Mouse (Mus musculus): ENCODE results near the gene Prrc2a. TPM values are rescaled to one million over a fixed set of nuclear protein-coding genes. Genes with fewer than 3 reads are reported as not detected.

The Prrc2a gene
- polyA plus RNA-seq, 1 experiment from 2014 or later, result 139 TPM

Other genes with a start within 250 kb of the Prrc2a start
- gene Neu1, start 233.6 kb downstream of the Prrc2a start, polyA plus RNA-seq (2014; fragmentation: Illumina TruSeq; extraction: RNeasy Lipid Tissue Mini Kit (QIAGEN cat#74804); ENCODE audit: low read depth, low replicate concordance), result 18.6 TPM
- gene Hspa1b, start 205.7 kb downstream of the Prrc2a start, polyA plus RNA-seq (2014; fragmentation: Illumina TruSeq; extraction: RNeasy Lipid Tissue Mini Kit (QIAGEN cat#74804); ENCODE audit: low read depth, low replicate concordance), result 7.8 TPM
- gene Gm20481, start 195.0 kb downstream of the Prrc2a start, polyA plus RNA-seq (2014; fragmentation: Illumina TruSeq; extraction: RNeasy Lipid Tissue Mini Kit (QIAGEN cat#74804); ENCODE audit: low read depth, low replicate concordance), result not detected
- gene Hspa1a, start 192.7 kb downstream of the Prrc2a start, polyA plus RNA-seq (2014; fragmentation: Illumina TruSeq; extraction: RNeasy Lipid Tissue Mini Kit (QIAGEN cat#74804); ENCODE audit: low read depth, low replicate concordance), result 10.2 TPM
- gene Hspa1l, start 192.2 kb downstream of the Prrc2a start, polyA plus RNA-seq (2014; fragmentation: Illumina TruSeq; extraction: RNeasy Lipid Tissue Mini Kit (QIAGEN cat#74804); ENCODE audit: low read depth, low replicate concordance), result 9.2 TPM
- gene Lsm2, start 183.0 kb downstream of the Prrc2a start, polyA plus RNA-seq (2014; fragmentation: Illumina TruSeq; extraction: RNeasy Lipid Tissue Mini Kit (QIAGEN cat#74804); ENCODE audit: low read depth, low replicate concordance), result 17.0 TPM
- gene Vars, start 163.9 kb downstream of the Prrc2a start, polyA plus RNA-seq (2014; fragmentation: Illumina TruSeq; extraction: RNeasy Lipid Tissue Mini Kit (QIAGEN cat#74804); ENCODE audit: low read depth, low replicate concordance), result 20.7 TPM
- gene Vwa7, start 148.3 kb downstream of the Prrc2a start, polyA plus RNA-seq (2014; fragmentation: Illumina TruSeq; extraction: RNeasy Lipid Tissue Mini Kit (QIAGEN cat#74804); ENCODE audit: low read depth, low replicate concordance), result 6.5 TPM
- gene Sapcd1, start 136.9 kb downstream of the Prrc2a start, polyA plus RNA-seq (2014; fragmentation: Illumina TruSeq; extraction: RNeasy Lipid Tissue Mini Kit (QIAGEN cat#74804); ENCODE audit: low read depth, low replicate concordance), result 0.58 TPM
- gene Msh5, start 118.2 kb downstream of the Prrc2a start, polyA plus RNA-seq (2014; fragmentation: Illumina TruSeq; extraction: RNeasy Lipid Tissue Mini Kit (QIAGEN cat#74804); ENCODE audit: low read depth, low replicate concordance), result 0.55 TPM
- 50.4 TPM for gene Clic1, start 114.9 kb downstream of the Prrc2a start, polyA plus RNA-seq (2014; fragmentation: Illumina TruSeq; extraction: RNeasy Lipid Tissue Mini Kit (QIAGEN cat#74804); ENCODE audit: low read depth, low replicate concordance)
- gene Ddah2, start 105.9 kb downstream of the Prrc2a start, polyA plus RNA-seq (2014; fragmentation: Illumina TruSeq; extraction: RNeasy Lipid Tissue Mini Kit (QIAGEN cat#74804); ENCODE audit: low read depth, low replicate concordance), result 33.4 TPM
- not detected for gene Ly6g6c, start 99.5 kb downstream of the Prrc2a start, polyA plus RNA-seq (2014; fragmentation: Illumina TruSeq; extraction: RNeasy Lipid Tissue Mini Kit (QIAGEN cat#74804); ENCODE audit: low read depth, low replicate concordance)
- gene Mpig6b, start 98.7 kb downstream of the Prrc2a start, polyA plus RNA-seq (2014; fragmentation: Illumina TruSeq; extraction: RNeasy Lipid Tissue Mini Kit (QIAGEN cat#74804); ENCODE audit: low read depth, low replicate concordance), result not detected
- gene Ly6g6e, start 88.0 kb downstream of the Prrc2a start, polyA plus RNA-seq (2014; fragmentation: Illumina TruSeq; extraction: RNeasy Lipid Tissue Mini Kit (QIAGEN cat#74804); ENCODE audit: low read depth, low replicate concordance), result not detected
- not detected for gene Ly6g6d, start 86.8 kb downstream of the Prrc2a start, polyA plus RNA-seq (2014; fragmentation: Illumina TruSeq; extraction: RNeasy Lipid Tissue Mini Kit (QIAGEN cat#74804); ENCODE audit: low read depth, low replicate concordance)
- not detected for gene Ly6g6f, start 79.3 kb downstream of the Prrc2a start, polyA plus RNA-seq (2014; fragmentation: Illumina TruSeq; extraction: RNeasy Lipid Tissue Mini Kit (QIAGEN cat#74804); ENCODE audit: low read depth, low replicate concordance)
- 72.3 TPM for gene Abhd16a, start 75.6 kb downstream of the Prrc2a start, polyA plus RNA-seq (2014; fragmentation: Illumina TruSeq; extraction: RNeasy Lipid Tissue Mini Kit (QIAGEN cat#74804); ENCODE audit: low read depth, low replicate concordance)
- not detected for gene Ly6g5c, start 56.6 kb downstream of the Prrc2a start, polyA plus RNA-seq (2014; fragmentation: Illumina TruSeq; extraction: RNeasy Lipid Tissue Mini Kit (QIAGEN cat#74804); ENCODE audit: low read depth, low replicate concordance)
- gene Ly6g5b, start 49.5 kb downstream of the Prrc2a start, polyA plus RNA-seq (2014; fragmentation: Illumina TruSeq; extraction: RNeasy Lipid Tissue Mini Kit (QIAGEN cat#74804); ENCODE audit: low read depth, low replicate concordance), result 0.39 TPM
- 17.0 TPM for gene Gpank1, start 43.4 kb downstream of the Prrc2a start, polyA plus RNA-seq (2014; fragmentation: Illumina TruSeq; extraction: RNeasy Lipid Tissue Mini Kit (QIAGEN cat#74804); ENCODE audit: low read depth, low replicate concordance)
- 145 TPM for gene Csnk2b, start 42.8 kb downstream of the Prrc2a start, polyA plus RNA-seq (2014; fragmentation: Illumina TruSeq; extraction: RNeasy Lipid Tissue Mini Kit (QIAGEN cat#74804); ENCODE audit: low read depth, low replicate concordance)
- gene D17H6S53E, start 38.5 kb downstream of the Prrc2a start, polyA plus RNA-seq (2014; fragmentation: Illumina TruSeq; extraction: RNeasy Lipid Tissue Mini Kit (QIAGEN cat#74804); ENCODE audit: low read depth, low replicate concordance), result 22.9 TPM
- not detected for gene Apom, start 32.8 kb downstream of the Prrc2a start, polyA plus RNA-seq (2014; fragmentation: Illumina TruSeq; extraction: RNeasy Lipid Tissue Mini Kit (QIAGEN cat#74804); ENCODE audit: low read depth, low replicate concordance)
- gene Bag6, start 29.7 kb downstream of the Prrc2a start, polyA plus RNA-seq (2014; fragmentation: Illumina TruSeq; extraction: RNeasy Lipid Tissue Mini Kit (QIAGEN cat#74804); ENCODE audit: low read depth, low replicate concordance), result 122 TPM
- gene Aif1, start 11.2 kb upstream of the Prrc2a start, polyA plus RNA-seq (2014; fragmentation: Illumina TruSeq; extraction: RNeasy Lipid Tissue Mini Kit (QIAGEN cat#74804); ENCODE audit: low read depth, low replicate concordance), result 6.0 TPM
- gene Lst1, start 23.5 kb upstream of the Prrc2a start, polyA plus RNA-seq (2014; fragmentation: Illumina TruSeq; extraction: RNeasy Lipid Tissue Mini Kit (QIAGEN cat#74804); ENCODE audit: low read depth, low replicate concordance), result 4.1 TPM
- gene Ltb, start 29.5 kb upstream of the Prrc2a start, polyA plus RNA-seq (2014; fragmentation: Illumina TruSeq; extraction: RNeasy Lipid Tissue Mini Kit (QIAGEN cat#74804); ENCODE audit: low read depth, low replicate concordance), result 0.68 TPM
- 0.29 TPM for gene Tnf, start 37.1 kb upstream of the Prrc2a start, polyA plus RNA-seq (2014; fragmentation: Illumina TruSeq; extraction: RNeasy Lipid Tissue Mini Kit (QIAGEN cat#74804); ENCODE audit: low read depth, low replicate concordance)
- gene Lta, start 40.5 kb upstream of the Prrc2a start, polyA plus RNA-seq (2014; fragmentation: Illumina TruSeq; extraction: RNeasy Lipid Tissue Mini Kit (QIAGEN cat#74804); ENCODE audit: low read depth, low replicate concordance), result not detected
- 1.8 TPM for gene Gm16181, start 55.9 kb upstream of the Prrc2a start, polyA plus RNA-seq (2014; fragmentation: Illumina TruSeq; extraction: RNeasy Lipid Tissue Mini Kit (QIAGEN cat#74804); ENCODE audit: low read depth, low replicate concordance)
- gene Atp6v1g2, start 68.8 kb upstream of the Prrc2a start, polyA plus RNA-seq (2014; fragmentation: Illumina TruSeq; extraction: RNeasy Lipid Tissue Mini Kit (QIAGEN cat#74804); ENCODE audit: low read depth, low replicate concordance), result 4.9 TPM
- gene Nfkbil1, start 70.9 kb upstream of the Prrc2a start, polyA plus RNA-seq (2014; fragmentation: Illumina TruSeq; extraction: RNeasy Lipid Tissue Mini Kit (QIAGEN cat#74804); ENCODE audit: low read depth, low replicate concordance), result 6.4 TPM
- gene Ddx39b, start 76.8 kb upstream of the Prrc2a start, polyA plus RNA-seq (2014; fragmentation: Illumina TruSeq; extraction: RNeasy Lipid Tissue Mini Kit (QIAGEN cat#74804); ENCODE audit: low read depth, low replicate concordance), result 112 TPM
- 162 TPM for gene H2-D1, start 97.8 kb upstream of the Prrc2a start, polyA plus RNA-seq (2014; fragmentation: Illumina TruSeq; extraction: RNeasy Lipid Tissue Mini Kit (QIAGEN cat#74804); ENCODE audit: low read depth, low replicate concordance)
- not detected for gene H2-Q1, start 155.5 kb upstream of the Prrc2a start, polyA plus RNA-seq (2014; fragmentation: Illumina TruSeq; extraction: RNeasy Lipid Tissue Mini Kit (QIAGEN cat#74804); ENCODE audit: low read depth, low replicate concordance)
- 0.50 TPM for gene H2-Q2, start 177.3 kb upstream of the Prrc2a start, polyA plus RNA-seq (2014; fragmentation: Illumina TruSeq; extraction: RNeasy Lipid Tissue Mini Kit (QIAGEN cat#74804); ENCODE audit: low read depth, low replicate concordance)
- gene H2-Q4, start 214.7 kb upstream of the Prrc2a start, polyA plus RNA-seq (2014; fragmentation: Illumina TruSeq; extraction: RNeasy Lipid Tissue Mini Kit (QIAGEN cat#74804); ENCODE audit: low read depth, low replicate concordance), result 29.8 TPM

All from heart, adult 10 weeks (tissue).